Mouse (Mus musculus): Measurements from ENCODE around the gene Nid1.

DNA sequence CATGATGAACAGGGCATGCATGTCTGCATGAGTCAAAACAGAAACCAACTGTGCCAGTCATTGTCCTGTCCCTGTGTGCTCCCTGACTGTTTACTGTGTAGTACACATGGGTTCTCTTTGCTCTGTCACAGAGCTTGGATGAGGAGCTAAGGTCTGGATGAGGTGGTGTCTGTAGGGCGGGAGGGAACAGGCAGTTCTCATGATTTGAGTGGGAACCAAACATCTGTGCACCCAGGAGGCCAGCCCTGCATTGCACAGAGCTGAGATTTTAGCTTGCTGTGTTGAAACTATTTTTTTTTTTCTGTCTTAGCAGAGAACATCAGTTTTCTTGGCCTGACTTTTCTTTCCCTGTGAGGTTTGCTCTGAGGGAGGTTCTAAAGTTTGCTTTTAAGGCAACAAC lies 50.5 kb downstream of the Nid1 start:
- TF ChIP-seq CTCF (IDR thresholded peaks at IDR 0.05; ENCODE audit: low read depth, low read length) (no peak), POLR2A (IDR thresholded peaks at IDR 0.05; ENCODE audit: insufficient read depth, low read length) (no peak)

All from ES-Bruce4 (cell line).